Mouse (Mus musculus) erythroblast, embryonic 14.5 days (primary cell): ENCODE results near the gene Tlcd1.

ENCODE experiments used
- GATA1 ChIP-seq: IDR thresholded peaks from 2 replicates; pipeline ENCODE4 v1.6.1; 2012; ENCODE audit warnings: low read length, inconsistent platforms, mixed read lengths
- TAL1 ChIP-seq: IDR thresholded peaks from 3 replicates; pipeline ENCODE4 v1.6.1; 2012; ENCODE audit warnings: low read length, inconsistent platforms, mixed read lengths

DNA sequence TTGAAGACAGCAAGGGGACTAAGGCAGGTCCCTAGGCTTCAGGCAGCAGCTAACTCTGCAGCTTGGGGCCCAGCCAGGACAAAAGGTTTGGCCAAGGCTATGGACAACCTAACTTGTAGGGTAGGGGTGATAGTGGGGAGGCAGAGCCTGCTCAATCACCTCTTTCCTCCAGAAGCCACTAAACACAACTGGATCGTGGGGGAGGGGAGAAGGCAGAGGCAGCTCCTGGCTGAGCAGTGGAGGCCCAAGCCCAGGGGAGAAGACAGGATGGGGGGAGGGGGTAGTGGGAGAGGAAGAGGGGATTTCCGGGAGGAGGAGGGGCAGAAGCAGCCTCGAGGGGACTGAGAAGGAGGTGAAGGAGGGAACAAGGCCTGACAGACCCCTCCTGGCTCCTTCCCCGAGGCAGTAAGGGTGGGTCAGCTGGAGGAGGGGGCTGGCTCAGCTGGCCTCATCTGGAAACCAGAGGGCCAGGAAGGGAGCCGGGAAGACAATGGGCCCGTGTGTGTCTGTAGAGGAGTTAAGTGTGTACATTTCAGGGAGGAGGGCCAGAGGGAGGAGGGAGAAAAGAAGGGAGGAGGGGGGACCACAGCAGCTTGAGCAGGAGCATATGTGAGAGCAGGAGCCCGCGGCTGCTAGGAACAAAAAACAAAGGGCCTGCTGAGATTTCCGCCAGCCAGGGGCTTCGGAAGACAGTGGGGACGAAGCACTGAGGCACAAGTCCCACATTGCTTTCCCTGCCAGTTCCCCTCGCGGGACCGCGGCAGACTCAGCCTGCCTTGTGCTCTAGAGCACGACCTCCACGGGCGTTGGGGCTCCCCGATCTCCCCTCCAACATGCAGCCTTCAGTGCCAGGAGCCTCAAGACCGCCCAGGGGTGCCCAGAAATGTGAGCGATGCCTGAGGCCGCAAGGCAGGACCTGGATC, 12.6 kb upstream of the Tlcd1 start:
- TF ChIP-seq GATA1 (no peak), TAL1 (no peak)
